Mouse (Mus musculus): ENCODE measurements at regions not wholly inside any gene's neighbourhood (a gene's known extent, or its start where the extent isn't known, plus 50 kb on each side); places are given as distances from the start of the nearest gene placed in this dataset.

DNA sequence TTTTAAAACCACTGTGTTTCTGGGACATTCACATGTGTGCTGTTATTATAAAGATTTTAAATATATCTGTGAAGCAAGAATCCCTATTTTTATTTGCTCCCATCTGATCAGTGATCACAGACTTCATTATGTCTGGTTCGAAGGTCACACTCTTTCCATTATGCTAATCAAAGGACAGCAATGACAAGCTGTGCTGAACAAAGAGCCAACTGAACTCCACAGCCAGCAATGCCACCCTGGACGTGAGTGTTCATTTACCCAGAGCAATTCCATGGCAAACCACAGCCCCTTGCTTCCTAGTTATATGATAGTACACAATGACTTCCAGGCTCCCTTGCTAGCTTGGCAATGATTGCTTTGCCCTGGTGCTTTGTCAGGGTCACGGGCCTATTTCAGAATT, 55.6 kb upstream of the Ccdc190 start:
- no peak for DNase-seq (ENCODE audit: low spot score in 2 of 2)

DNA sequence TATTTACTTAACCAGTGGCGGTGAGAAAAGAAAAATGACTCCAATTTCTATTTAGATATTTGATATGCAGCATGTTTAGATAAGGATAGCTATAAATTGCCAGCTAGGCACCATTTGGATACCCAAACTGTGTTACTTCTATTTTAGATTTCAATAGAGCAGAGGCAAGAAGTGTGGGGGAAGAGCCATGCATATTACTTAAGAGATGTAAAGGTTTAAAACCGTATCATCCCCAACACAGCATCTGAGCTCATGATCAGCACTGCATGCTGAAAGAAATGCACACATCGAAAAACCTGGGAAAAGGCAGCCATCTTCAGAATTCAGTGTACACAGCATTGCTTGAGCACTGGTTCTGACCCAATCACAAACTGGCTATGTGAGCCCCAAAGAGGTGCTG, 59.8 kb upstream of the Ccdc190 start:
- DNase-seq (ENCODE audit: low spot score in 2 of 2), result no peak

DNA sequence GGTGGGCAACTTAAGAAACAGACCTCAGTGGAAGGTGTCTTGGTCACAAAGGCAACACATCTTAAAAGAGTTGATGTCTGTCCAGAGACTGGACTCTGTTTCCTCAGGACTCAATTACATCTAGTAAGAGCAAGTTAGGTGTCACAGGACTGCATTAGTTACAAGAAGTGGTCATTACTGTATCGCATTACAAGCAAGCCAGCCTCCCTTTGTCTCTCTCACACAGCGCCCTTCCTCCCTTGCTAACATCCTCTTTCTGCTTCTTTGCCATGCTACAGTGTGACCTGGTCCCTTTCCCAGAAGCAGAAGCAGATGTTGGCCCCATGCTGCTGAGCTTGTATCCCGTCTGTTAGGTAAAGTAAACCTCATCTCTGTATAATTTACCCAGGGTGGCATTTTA, 61.0 kb upstream of the Ccdc190 start:
- no peak for DNase-seq (ENCODE audit: low spot score in 2 of 2)

DNA sequence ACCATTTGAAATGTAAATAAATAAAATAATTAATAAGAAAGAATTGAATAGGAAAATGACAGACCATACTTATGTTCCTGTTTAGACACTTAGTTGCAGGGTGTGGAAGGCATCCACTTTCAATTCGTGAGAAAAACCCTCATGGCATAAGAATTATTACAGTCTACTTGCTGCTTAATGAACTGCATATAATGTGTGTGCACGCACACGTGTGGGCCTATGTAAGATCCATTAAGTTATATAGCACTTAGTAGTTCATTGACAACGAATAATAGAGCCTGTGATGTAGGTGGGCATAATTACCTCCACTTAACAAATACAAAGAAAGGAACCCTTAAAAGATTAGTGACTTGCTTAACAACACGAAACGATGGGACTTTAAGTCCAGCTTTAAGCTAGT, 61.6 kb upstream of the Ccdc190 start:
- no peak for DNase-seq (ENCODE audit: low spot score in 2 of 2)

DNA sequence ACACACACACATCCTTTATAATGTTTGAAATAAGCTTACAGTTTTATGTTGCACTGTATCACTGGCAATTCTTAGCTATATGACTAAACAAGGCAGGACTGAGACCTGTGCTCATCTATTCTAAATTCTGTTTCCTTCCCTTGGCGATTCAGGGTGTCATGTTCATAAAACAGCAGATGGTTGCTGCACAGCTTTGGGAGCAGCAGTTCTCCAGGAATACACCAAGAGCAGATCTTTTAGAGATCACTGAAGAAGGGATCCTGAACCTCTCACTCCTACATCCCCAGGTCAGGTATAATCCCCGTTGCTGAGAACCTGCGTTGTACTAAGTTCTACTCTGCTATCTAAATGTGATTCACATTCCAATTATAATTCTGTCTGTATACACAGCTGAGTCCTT, 69.4 kb upstream of the Ccdc190 start:
- DNase-seq (ENCODE audit: low spot score in 2 of 2), result no peak

DNA sequence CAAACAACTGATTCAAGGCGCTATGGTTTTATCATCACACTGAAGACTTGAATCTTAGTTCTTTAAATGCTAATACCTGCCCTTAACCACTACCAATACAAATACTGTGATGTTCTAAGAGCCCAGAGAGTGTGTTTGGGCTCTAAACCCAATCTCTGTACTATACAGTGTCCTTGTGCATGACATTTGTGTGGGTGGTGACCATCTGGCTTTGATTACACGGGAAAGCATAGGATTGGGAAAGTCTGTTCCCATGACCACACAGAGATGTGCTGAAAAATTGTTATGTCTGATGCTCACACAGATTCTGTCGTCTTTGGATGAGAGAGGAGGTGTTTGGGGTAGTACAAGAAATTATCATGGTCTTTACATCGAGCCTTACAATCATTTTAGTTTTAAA, 76.8 kb upstream of the Ccdc190 start:
- no peak for DNase-seq (ENCODE audit: low spot score in 2 of 2)

DNA sequence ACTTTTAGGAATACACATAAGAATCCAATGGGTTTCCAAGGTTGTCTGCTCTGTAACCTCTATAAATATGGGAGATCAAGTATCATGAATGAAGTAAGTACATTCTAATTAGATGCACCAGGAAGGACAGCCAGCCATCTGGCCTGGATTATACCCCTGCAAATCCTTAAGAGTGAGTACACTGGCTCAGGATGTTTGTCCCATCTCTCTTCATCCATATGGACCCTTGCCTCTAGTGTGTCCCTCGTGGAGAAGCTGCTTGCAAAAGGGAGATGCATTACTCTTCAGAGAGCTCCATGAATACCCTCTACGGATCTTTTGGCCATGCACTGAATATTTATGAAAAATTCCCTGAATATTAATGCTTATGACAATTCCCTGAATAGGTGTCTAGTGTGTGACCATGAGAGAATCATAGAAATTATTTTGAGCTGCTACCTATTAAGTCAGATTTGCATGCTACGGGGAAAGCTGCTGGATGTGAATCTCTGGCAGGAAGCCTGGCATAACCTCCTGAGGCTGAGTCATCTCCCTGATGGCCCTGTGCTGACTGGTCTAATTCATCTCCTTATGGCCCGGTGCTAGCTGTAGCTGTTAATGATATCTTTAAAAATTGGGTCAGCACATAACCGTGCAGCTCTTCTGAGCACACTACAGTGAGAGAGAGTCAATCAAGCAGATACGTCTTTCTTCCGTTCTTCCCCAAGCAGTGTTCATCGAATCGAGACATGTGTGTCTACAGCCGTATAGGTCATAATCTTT, 80.0 kb upstream of the Ccdc190 start:
- DNase-seq (ENCODE audit: low spot score in 2 of 2), result peak in 1 of 2 experiments; percentile 14

DNA sequence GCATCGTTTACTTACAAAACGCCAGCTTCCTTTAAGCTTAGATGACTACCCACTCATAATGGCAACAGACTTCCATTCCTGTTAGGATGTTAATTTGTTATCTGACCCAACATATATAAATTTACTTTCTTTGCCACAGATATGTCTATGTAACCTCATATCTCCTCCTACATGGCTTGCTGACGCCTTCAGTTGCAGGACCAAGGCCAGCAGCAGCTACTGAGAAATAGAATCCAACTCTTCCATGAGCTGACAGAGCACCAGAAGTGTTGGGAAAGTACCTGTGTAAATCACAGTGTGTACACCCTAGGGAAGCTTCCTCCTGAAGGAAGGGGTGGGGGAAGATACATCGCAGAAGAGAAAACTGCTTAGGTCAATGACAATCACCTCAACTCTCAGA, 86.0 kb upstream of the Ccdc190 start:
- no peak for DNase-seq (ENCODE audit: low spot score in 2 of 2)

DNA sequence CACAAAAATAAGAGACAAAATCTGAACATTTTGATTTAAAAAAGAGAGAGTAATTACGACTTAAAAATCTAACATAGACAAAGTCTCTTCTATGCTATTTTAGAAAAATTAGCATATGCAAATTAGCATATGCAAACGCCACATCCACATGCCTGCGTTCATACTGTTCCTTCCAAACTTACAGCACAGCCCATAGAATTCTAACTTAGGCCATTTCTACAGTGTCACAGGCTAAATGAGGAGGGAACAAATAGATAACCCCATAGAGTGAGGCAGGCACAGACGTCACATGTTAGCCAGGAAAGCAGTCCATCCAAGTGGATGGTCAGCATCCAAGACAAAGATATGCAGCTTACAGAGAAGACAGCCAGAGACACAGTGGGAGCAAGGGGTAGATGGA, 87.5 kb upstream of the Ccdc190 start:
- DNase-seq (ENCODE audit: low spot score in 2 of 2), result no peak

DNA sequence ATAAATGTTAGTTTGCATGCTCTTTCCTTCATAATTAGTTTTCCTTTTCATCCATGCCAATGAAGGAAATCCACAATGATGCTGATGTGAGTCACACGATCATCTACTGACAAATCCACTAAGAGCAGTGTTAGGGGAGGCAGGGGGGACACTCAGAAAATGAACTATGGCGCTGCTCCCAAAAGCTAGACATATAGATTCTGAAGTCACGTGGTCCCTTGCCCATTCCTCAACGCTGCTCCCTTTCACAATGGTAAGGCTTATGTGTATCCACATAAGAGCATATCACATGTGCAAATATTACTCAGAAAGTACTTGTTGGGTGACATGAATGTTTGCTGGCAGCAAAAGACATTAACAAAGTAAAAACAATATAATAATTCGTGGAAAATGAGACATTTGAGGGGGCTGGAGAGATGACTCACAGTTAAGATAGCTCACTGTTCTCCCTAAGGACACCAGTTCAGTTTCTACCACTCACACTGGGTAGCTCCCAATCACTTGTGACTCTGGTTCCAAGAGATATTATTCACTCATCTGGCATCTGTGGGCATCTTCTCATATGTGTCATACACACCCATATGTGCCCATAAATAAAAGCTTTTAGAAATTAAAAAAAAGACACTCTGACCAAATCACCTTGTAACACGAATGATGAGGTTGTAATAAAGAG, 88.3 kb upstream of the Ccdc190 start:
- no peak for DNase-seq (ENCODE audit: low spot score in 2 of 2)

DNA sequence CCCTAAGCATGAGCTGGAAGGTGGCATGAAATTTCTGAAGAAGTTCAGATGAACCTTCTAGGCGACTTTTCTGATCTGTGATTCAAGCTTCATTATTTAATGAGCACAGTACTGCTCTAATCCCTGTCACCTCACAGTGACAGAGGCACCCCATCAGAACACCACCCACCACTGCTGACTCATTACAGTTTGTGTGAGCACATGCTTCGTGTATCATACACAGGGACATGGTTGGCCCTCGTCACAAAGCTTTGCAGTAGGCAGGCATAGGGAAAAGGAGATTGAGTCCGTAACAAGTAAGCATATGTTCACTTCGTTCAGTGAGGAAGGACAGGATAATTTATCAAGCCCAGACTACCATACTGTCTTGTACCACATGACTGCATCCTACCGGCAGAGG, 85.9 kb upstream of the Rgs4 start:
- DNase-seq (ENCODE audit: low spot score in 2 of 2), result no peak

DNA sequence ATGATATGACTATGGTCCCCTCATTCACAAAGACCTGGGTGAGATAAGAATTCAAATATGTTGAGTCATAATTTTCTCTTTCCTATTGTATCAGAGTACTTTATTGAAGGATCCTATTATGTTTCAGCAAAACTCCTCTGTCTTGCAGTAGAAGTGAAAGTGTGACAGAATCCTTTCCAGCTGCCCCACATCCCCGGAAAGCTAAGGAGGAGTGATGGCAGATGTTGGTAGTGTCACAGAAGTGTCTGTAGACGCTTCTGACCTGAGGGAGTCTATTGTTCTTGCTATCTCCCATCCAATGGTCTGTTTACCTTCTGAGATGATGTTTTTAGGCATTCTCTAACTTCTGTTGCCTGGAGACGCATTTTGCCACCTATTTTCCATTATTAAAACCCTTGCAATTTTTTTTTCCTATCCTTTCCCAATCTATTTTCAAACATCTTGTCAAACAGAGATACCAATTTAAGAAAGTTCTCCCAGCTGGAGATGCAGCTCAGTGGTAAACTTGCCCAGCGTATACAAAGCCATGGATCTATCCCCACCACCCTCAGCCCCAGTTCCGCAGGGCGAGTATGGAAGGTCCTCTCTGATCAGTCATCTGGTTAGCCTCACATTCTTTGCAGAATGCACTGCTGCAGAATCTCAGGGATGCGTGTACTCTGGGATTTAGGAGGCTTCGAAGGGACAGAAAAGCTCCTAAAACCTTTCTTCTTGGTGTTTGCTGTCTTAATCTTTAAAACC, 84.1 kb upstream of the Rgs4 start:
- no peak for DNase-seq (ENCODE audit: low spot score in 2 of 2)

DNA sequence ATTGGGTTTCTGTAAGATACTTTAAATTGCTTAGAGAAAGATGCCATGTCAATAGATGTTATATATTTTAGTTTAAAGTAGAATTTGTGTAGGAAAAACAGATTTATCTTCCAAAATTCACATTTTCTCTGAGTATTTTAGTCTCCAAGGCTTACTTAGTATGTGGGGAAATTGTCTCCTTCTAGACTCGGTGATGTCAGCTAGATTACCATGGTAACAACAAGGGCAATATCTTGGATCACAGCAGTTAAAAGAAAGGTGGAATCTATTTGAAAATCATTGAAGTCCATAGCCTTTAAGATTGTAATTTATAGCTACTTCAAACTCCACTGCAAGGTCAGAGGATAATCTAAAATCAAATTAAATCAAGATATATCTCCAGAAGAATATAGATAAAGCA, 83.2 kb upstream of the Rgs4 start:
- no peak for DNase-seq (ENCODE audit: low spot score in 2 of 2)

DNA sequence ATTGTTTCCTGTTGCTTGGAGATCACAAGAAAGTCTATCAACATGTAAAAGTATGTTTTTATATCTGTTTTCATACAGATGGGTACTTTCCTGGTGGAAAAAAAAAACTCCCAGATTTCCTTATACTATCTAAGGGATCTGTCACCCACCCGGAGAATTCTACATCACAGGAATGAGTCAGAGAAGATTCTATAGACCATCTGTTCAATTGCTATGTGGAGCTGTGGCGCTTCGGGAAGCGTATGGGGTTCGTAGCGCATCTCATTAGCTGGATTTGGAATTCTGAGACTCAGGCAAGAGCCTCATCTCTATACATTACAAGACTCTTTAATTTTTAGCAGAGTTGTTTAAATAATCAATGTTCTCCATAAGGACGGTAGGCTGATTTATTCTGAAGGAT, 74.6 kb upstream of the Rgs4 start:
- no peak for DNase-seq (ENCODE audit: low spot score in 2 of 2)

DNA sequence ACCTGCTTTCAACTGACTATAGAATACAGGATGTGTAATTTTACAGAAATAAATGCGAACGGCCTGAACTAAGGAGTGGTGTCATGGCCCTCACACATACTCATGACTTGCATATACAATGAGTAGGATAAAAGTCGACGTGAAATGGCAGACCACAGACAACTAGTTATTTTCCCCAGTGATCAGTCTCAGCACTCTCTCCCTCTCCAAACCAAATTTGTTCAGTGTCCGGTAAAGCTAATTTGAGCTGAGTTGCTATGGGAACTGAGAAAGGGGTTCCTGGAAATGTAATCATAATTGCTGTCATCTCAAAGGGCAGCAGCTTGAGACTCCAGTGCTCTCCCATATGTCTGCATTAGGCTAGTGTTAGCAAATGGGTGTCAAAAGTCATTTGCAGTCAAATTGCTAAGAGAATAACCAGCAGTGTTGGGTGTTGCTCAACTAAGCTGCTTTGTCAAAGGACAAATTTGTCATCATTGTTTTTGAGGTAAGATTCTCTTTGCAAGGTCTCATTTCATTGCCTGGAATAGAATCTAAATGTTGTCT, 72.0 kb upstream of the Rgs4 start:
- no peak for DNase-seq (ENCODE audit: low spot score in 2 of 2)

DNA sequence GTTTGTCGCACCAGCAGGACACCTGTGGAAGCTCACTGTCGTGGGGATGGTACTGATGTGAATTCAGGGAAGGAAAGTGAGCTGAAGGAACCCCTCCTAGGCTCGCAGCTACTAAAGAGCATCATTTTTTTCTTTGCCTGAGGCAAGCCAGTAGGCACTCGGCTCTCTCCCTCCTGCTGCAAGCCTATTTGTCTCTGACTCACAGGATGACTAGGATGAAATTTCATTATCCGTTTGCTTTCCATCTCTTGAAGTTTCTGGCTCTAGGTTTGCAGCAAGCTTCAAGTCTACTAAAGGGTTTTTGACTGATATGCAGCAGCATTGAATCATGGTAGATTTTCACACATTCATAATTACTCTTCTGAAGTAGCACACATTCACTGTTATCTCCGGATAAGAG, 69.5 kb upstream of the Rgs4 start:
- no peak for DNase-seq (ENCODE audit: low spot score in 2 of 2)

DNA sequence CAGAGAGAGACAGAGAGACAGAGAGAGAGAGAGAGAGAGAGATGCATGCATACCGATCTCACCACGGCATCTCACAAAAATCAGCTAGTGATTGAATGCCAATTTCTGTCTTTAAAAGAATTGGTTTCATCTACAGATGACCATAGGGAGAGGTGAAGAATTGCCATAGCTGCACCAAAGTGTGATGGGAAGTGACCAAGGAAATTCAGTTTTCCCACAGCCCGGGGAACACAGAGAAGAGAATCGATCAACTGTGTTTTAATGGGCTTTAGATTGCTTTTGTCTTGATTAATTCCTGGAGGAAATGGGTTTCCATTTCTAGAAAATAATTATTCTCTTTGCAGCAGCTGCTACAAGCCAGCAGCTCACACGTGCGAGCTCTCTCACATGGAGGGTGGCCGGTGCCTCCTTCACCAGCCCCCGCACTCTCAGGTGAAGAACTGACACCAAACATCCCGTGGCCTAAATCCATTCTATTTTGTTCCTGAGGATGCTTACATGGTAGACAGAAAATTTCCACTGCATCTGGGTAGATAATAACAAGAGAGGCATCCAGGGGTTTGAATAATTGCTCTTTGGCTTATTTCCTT, 65.2 kb upstream of the Rgs4 start:
- DNase-seq (ENCODE audit: low spot score in 2 of 2), result no peak

DNA sequence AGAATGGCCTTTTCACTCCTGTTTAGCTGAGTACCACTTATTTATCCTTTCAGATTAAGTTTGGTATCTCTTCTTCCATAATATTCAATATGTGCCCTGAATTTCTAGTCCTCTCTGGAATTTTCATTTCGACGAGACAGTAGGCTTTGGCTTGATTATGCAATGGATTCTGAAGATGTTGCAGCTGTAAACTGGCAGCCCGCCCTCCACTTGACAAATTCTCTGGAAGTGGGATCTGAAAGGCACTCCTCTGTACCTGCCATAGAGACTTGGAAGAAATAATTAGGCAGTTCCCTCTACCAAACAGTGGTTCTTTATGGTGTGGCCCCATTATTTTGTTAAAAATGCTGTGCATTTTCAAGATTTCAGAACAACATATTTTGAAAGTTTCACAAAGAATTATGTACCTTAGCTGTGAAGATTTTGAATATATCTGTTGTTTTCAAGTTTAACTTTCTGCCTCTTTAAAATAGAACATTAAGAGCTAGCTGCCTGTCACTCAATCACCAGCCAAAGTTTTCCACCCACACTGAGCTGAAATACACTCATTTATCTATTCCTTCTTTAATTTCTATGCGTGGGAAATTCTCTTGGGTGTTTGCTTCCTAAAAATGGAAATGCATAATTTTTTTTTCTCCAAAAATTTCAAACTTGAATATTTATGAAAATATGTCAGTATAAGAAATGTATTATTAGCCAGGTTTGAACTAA, 56.1 kb upstream of the Rgs4 start:
- no peak for DNase-seq (ENCODE audit: low spot score in 2 of 2)

DNA sequence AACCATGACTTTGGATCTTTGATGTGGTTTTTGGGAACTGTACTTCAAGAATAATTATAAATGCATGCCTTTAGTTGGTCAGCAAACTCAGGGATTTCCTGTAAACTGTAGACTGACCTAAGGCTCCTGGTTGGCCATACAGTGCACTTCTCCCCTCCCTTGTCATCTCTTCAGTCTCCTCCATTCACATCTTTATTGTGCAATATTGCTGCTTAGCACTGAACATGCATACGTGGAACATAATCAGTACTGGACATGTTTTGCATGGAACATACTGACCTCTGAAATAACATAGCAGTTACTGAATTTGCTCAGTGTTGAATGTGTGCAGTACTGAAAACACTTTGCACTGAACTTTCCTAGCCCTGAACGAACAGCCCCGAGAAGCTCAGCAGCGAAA, 55.4 kb upstream of the Rgs4 start:
- no peak for DNase-seq (ENCODE audit: low spot score in 2 of 2)

DNA sequence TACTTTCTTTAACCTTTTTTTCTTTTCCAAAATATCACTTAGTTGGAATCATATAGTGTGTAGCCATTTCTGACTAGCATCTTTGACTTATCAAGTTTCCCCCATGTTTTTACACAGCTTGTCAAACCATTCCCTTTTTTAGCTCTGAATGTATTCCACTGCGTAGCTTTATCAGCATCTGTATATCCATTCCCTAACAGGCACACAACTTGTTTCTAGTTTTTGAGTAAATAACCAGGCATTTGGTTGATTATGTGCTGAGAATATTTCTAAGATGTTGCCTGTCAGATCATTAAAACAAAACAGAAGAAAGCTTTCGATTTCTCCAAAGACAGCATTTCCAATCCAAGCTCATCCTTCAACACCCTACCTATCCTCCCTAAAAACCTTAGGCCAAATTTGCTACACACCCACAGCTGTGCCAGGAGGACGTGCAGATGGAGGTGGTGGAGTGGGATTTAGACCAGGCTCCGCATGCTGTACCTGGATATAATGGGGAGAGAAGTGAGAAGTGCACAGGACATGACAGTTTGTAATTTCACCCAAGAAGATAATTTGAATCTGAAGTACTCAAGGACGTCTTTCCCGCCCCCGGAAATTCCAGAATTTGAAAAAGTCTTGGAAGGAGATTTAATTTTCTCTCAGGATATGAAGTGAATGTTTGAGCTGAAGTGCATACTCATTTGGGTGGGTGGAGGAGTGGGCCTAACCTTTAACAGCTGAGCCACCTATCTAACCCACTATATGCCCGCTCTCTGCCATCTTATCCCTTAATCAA, 54.8 kb upstream of the Rgs4 start:
- DNase-seq (ENCODE audit: low spot score in 2 of 2), result no peak

All from gastrocnemius, postnatal 4 days (tissue).